Mouse (Mus musculus): ENCODE results near the gene Cmtr2. TPM values are rescaled to one million over a fixed set of nuclear protein-coding genes. Genes with fewer than 3 reads are reported as not detected.

Gene Cmtr2
- polyA plus RNA-seq, 1 experiment: 2.8 TPM

GRCm38 (mm10) chr8:110185538-110185937 is 29.9 kb upstream of the Cmtr2 start:
- Histone ChIP-seq H3ac (ENCODE audit: control insufficient read depth, insufficient read length) (no peak overlapping the region), H3K36me3 (ENCODE audit: control insufficient read depth, insufficient read depth) (no peaks in the 10 kb centered on the region), H3K27me3 (ENCODE audit: control insufficient read depth, insufficient read depth, insufficient read length) (peaks cover 17% of the 10 kb centered on the region), H3K4me2 (ENCODE audit: low read depth) (no peak overlapping the region), H3K4me3 (no peak overlapping the region), H3K79me2 (ENCODE audit: control insufficient read depth, insufficient read depth) (no peaks in the 10 kb centered on the region)
- no peak for TF ChIP-seq POLR2AphosphoS2 (IDR thresholded peaks at IDR 0.05; ENCODE audit: insufficient read length, low read depth)

- no peak for TF ChIP-seq REST (IDR thresholded peaks at IDR 0.05; ENCODE audit: insufficient read depth, insufficient read length)
- no peak for TF ChIP-seq MYOG (IDR thresholded peaks at IDR 0.05; ENCODE audit: control insufficient read depth in 1 of 3, insufficient read depth in 1 of 3, insufficient read length in 2 of 3, low read depth in 2 of 3)
- no peak for TF ChIP-seq CEBPB (IDR thresholded peaks at IDR 0.05; ENCODE audit: insufficient read depth, poor library complexity, severe bottlenecking)
- no peak for TF ChIP-seq POLR2A (IDR thresholded peaks at IDR 0.05; ENCODE audit: insufficient read length, low read depth)
- no peak for TF ChIP-seq MYOD1 (IDR thresholded peaks at IDR 0.05; ENCODE audit: control insufficient read depth in 1 of 3, insufficient read length in 2 of 3, low read depth in 2 of 3)
- TF ChIP-seq E2F4 (IDR thresholded peaks at IDR 0.05; ENCODE audit: insufficient read depth): no peak
- no peak for TF ChIP-seq MAX (IDR thresholded peaks at IDR 0.05; ENCODE audit: low read depth)
- TF ChIP-seq POLR2AphosphoS2 (IDR thresholded peaks at IDR 0.05; ENCODE audit: insufficient read length, low read depth): no peak
- no peak for TF ChIP-seq USF1 (IDR thresholded peaks at IDR 0.05; ENCODE audit: low read depth)
- TF ChIP-seq TCF3 (IDR thresholded peaks at IDR 0.05; ENCODE audit: insufficient read length, low read depth): no peak
- no peak for TF ChIP-seq TCF12 (IDR thresholded peaks at IDR 0.05; ENCODE audit: insufficient read depth, poor library complexity, severe bottlenecking)
Observed at GRCm38 (mm10) chr8:110188961-110189750, 26.3 kb upstream of the Cmtr2 start.

GRCm38 (mm10) chr8:110196678-110197077 is 18.8 kb upstream of the Cmtr2 start:
- Histone ChIP-seq H3ac (ENCODE audit: control insufficient read depth, insufficient read length) (no peak overlapping the region), H3K4me2 (ENCODE audit: low read depth) (no peak overlapping the region), H3K79me2 (ENCODE audit: control insufficient read depth, insufficient read depth) (no peaks in the 10 kb centered on the region), H3K36me3 (ENCODE audit: control insufficient read depth, insufficient read depth) (no peaks in the 10 kb centered on the region), H3K4me3 (no peak overlapping the region), H3K27me3 (ENCODE audit: control insufficient read depth, insufficient read depth, insufficient read length) (no peaks in the 10 kb centered on the region)
- TF ChIP-seq REST (IDR thresholded peaks at IDR 0.05; ENCODE audit: insufficient read depth, insufficient read length): peak; percentile 82
- TF ChIP-seq MAX (IDR thresholded peaks at IDR 0.05; ENCODE audit: low read depth): peak; percentile 38
- TF ChIP-seq MYOD1 (IDR thresholded peaks at IDR 0.05; ENCODE audit: control insufficient read depth in 1 of 3, insufficient read length in 2 of 3, low read depth in 2 of 3): no peak

More at GRCm38 (mm10) chr8:110188961-110189750, 26.3 kb upstream of the Cmtr2 start:
- no peak overlapping the region for H3K4me3 ChIP-seq
- no peaks in the 10 kb centered on the region for H3K79me2 ChIP-seq (ENCODE audit: control insufficient read depth, insufficient read depth)
- no peak overlapping the region for H3K4me2 ChIP-seq (ENCODE audit: low read depth)
- H3K36me3 ChIP-seq (ENCODE audit: control insufficient read depth, insufficient read depth): no peaks in the 10 kb centered on the region
- H3ac ChIP-seq (ENCODE audit: control insufficient read depth, insufficient read length): no peak overlapping the region
- H3K27me3 ChIP-seq (ENCODE audit: control insufficient read depth, insufficient read depth, insufficient read length): peaks cover 6% of the 10 kb centered on the region

- Histone ChIP-seq H3K79me2 (ENCODE audit: control insufficient read depth, insufficient read depth) (no peaks in the 10 kb centered on the region), H3ac (ENCODE audit: control insufficient read depth, insufficient read length) (no peak overlapping the region), H3K4me2 (ENCODE audit: low read depth) (no peak overlapping the region), H3K27me3 (ENCODE audit: control insufficient read depth, insufficient read depth, insufficient read length) (no peaks in the 10 kb centered on the region), H3K36me3 (ENCODE audit: control insufficient read depth, insufficient read depth) (no peaks in the 10 kb centered on the region), H3K4me3 (no peak overlapping the region)
- TF ChIP-seq SRF (IDR thresholded peaks at IDR 0.05; ENCODE audit: control insufficient read depth, insufficient read length, low read depth): no peak
- no peak for TF ChIP-seq MYOD1 (IDR thresholded peaks at IDR 0.05; ENCODE audit: control insufficient read depth in 1 of 3, insufficient read length in 2 of 3, low read depth in 2 of 3)
- no peak for TF ChIP-seq MAX (IDR thresholded peaks at IDR 0.05; ENCODE audit: low read depth)
- TF ChIP-seq CEBPB (IDR thresholded peaks at IDR 0.05; ENCODE audit: insufficient read depth, poor library complexity, severe bottlenecking): no peak
- TF ChIP-seq POLR2AphosphoS2 (IDR thresholded peaks at IDR 0.05; ENCODE audit: insufficient read length, low read depth): no peak
- TF ChIP-seq TCF3 (IDR thresholded peaks at IDR 0.05; ENCODE audit: insufficient read length, low read depth): no peak
- TF ChIP-seq POLR2A (IDR thresholded peaks at IDR 0.05; ENCODE audit: insufficient read length, low read depth): no peak
- no peak for TF ChIP-seq TCF12 (IDR thresholded peaks at IDR 0.05; ENCODE audit: insufficient read depth, poor library complexity, severe bottlenecking)
- TF ChIP-seq REST (IDR thresholded peaks at IDR 0.05; ENCODE audit: insufficient read depth, insufficient read length): no peak
- no peak for TF ChIP-seq MYOG (IDR thresholded peaks at IDR 0.05; ENCODE audit: control insufficient read depth in 1 of 3, insufficient read depth in 1 of 3, insufficient read length in 2 of 3, low read depth in 2 of 3)
- no peak for TF ChIP-seq USF1 (IDR thresholded peaks at IDR 0.05; ENCODE audit: low read depth)
- TF ChIP-seq E2F4 (IDR thresholded peaks at IDR 0.05; ENCODE audit: insufficient read depth): no peak
Observed at GRCm38 (mm10) chr8:110201806-110202205, 13.7 kb upstream of the Cmtr2 start.

GRCm38 (mm10) chr8:110216253-110216652 is 788 bp downstream of the Cmtr2 start:
- no peak for TF ChIP-seq POLR2A (IDR thresholded peaks at IDR 0.05; ENCODE audit: insufficient read length, low read depth)
- no peak for TF ChIP-seq POLR2AphosphoS2 (IDR thresholded peaks at IDR 0.05; ENCODE audit: insufficient read length, low read depth)
- no peak for TF ChIP-seq USF1 (IDR thresholded peaks at IDR 0.05; ENCODE audit: low read depth)
- TF ChIP-seq SRF (IDR thresholded peaks at IDR 0.05; ENCODE audit: control insufficient read depth, insufficient read length, low read depth): no peak
- no peak for TF ChIP-seq MYOG (IDR thresholded peaks at IDR 0.05; ENCODE audit: control insufficient read depth in 1 of 3, insufficient read depth in 1 of 3, insufficient read length in 2 of 3, low read depth in 2 of 3)
- TF ChIP-seq TCF3 (IDR thresholded peaks at IDR 0.05; ENCODE audit: insufficient read length, low read depth): no peak
- TF ChIP-seq TCF12 (IDR thresholded peaks at IDR 0.05; ENCODE audit: insufficient read depth, poor library complexity, severe bottlenecking): no peak
- TF ChIP-seq CEBPB (IDR thresholded peaks at IDR 0.05; ENCODE audit: insufficient read depth, poor library complexity, severe bottlenecking): no peak
- no peak for TF ChIP-seq REST (IDR thresholded peaks at IDR 0.05; ENCODE audit: insufficient read depth, insufficient read length)
- TF ChIP-seq MAX (IDR thresholded peaks at IDR 0.05; ENCODE audit: low read depth): no peak
- TF ChIP-seq MYOD1 (IDR thresholded peaks at IDR 0.05; ENCODE audit: control insufficient read depth in 1 of 3, insufficient read length in 2 of 3, low read depth in 2 of 3): no peak
- TF ChIP-seq E2F4 (IDR thresholded peaks at IDR 0.05; ENCODE audit: insufficient read depth): no peak
- no peaks in the 10 kb centered on the region for H3K36me3 ChIP-seq (ENCODE audit: control insufficient read depth, insufficient read depth)
- H3K27me3 ChIP-seq (ENCODE audit: control insufficient read depth, insufficient read depth, insufficient read length): peaks cover 15% of the 10 kb centered on the region
- H3K4me3 ChIP-seq: no peak overlapping the region
- no peak overlapping the region for H3K4me2 ChIP-seq (ENCODE audit: low read depth)
- H3K79me2 ChIP-seq (ENCODE audit: control insufficient read depth, insufficient read depth): peaks cover 6% of the 10 kb centered on the region
- no peak overlapping the region for H3ac ChIP-seq (ENCODE audit: control insufficient read depth, insufficient read length)
